Mouse (Mus musculus): ENCODE data around the gene Gse1.

Gse1 gene

GRCm38 (mm10) chr8:120542995-120543394, 314.7 kb downstream of the Gse1 start:
- peak; percentile 48 to 62 for DNase-seq

DNA sequence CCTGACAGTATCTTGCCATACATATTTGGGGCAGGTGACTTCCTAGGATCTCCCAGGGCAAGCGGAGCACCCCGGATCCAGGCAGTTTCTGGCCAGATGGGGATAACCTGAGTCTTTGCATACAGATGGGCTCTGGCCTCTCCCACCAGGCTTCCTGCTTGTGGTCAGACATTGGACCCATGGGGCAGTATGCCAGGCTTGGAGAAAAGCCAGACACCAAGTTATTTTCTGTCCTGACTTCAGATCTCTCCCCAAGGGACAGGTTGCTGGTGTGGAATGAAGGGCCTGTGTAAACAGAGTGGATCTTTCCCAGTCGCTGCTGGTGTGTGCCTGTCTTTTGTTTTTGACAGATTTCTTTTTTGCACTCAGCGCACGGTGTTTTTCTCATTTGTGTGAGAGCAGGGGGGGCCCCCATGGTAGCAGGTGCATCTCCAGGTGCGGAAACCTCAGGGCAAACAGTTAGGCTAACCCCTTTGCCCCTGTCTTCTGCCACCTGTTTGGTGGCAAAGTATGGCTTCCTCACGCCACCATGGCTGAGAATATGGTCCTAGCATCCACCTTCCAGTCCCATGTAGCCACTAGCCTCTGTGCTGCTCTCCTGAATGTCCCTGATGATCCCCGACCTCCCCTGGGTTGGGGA, 315.3 kb downstream of the Gse1 start:
- DNase-seq: peak; percentile 72 to 83

DNA sequence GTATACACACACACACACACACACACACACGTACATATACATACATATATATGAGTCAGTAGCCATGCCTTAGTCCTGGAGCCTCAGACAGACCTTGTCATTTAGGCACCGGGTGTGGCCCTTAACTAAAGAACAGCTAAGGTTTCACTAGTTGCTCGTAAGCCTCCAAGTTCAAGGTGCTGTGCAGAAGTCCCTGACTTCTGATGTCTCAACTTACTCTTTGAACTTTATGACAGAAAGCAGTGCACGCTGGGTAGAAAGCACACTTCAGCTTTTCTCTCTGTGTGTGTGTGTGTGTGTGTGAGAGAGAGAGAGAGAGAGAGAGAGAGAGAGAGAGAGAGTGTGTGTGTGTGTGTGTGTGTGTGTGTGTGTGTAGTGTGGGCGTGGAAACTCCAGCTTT, 315.9 kb downstream of the Gse1 start:
- peak; percentile 42 to 65 for DNase-seq

DNA sequence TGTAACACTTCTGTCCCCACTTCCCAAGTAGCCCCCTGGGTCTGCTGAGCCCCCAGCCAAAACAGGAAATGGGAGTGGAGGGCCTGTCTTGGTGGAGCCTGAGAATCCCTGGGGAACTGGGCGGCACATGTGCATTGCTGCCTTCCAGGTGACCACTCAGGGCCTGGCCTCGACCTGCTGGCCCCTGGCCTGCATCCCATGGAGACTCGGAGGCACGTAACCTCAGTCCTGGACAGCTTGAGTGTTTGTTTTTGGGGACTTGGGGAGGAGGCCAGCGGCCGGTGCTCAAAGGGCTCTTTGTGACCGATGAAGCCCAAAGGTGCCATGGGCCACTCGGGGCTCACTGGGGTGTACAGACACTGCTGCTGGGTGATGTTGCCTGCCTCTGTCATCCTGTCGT, 319.3 kb downstream of the Gse1 start:
- DNase-seq: no peak

GRCm38 (mm10) chr8:120548313-120548761, 320.1 kb downstream of the Gse1 start:
- DNase-seq: no peak

GRCm38 (mm10) chr8:120549321-120549921, 321.2 kb downstream of the Gse1 start:
- no peak for DNase-seq

GRCm38 (mm10) chr8:120549922-120550321, 321.7 kb downstream of the Gse1 start:
- DNase-seq: no peak

- DNase-seq: no peak
These were observed 322.2 kb downstream of the Gse1 start for GRCm38 (mm10) chr8:120550430-120550829.

DNA sequence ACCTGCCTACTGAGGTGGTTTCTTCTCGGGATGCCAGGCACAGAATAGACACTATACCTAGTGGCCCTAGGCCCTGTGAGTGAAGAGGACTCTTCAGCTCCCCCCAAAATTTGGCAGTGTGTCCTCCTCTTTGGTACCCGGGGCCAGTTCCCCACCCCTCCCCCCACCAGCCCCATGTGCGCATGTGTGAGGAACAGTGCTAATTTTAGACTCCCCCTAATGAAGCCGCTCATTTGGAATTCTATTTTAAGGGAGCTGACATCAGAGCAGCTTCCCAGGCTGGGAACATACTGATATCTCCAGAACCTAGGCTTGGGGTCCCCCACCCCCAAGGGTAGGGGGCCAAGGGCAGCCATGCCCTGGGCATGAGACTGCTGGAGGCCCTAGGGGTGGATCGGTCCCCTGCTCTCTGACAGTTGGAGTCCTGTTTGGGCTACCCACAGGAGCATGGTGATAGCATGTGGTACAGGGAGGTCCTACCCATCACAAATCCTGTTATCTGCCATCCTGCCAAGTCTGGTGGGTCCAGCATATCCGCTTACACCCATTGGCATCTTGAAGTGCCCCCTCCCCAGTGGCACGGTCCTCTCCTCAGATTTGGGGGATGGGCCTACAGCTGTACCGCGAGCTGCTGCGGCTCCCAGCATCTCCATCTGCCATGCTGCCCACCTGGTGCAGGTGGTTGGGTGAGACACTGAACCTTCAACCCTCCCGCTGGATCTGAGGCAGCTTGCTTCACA, 322.9 kb downstream of the Gse1 start:
- DNase-seq: peak in 1 of 2 experiments; percentile 49

DNA sequence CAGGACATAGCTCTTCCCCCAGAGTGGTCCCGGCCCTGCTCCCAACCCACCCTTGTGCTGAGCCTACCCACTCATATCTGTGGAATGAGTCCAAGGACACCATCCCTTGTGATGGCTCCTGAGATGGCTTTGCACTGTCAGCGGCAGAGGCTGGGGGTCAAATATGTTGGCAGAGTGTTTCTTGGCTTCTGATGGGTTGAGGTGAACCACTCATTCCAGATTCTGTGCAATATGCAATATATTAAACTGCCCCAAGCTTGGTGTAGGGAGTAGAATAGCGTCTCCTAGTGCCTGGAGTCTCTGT, 323.4 kb downstream of the Gse1 start:
- DNase-seq: no peak

- peak in 1 of 2 experiments; percentile 34 for DNase-seq
These were observed 324.3 kb downstream of the Gse1 start for GRCm38 (mm10) chr8:120552509-120552908.

DNA sequence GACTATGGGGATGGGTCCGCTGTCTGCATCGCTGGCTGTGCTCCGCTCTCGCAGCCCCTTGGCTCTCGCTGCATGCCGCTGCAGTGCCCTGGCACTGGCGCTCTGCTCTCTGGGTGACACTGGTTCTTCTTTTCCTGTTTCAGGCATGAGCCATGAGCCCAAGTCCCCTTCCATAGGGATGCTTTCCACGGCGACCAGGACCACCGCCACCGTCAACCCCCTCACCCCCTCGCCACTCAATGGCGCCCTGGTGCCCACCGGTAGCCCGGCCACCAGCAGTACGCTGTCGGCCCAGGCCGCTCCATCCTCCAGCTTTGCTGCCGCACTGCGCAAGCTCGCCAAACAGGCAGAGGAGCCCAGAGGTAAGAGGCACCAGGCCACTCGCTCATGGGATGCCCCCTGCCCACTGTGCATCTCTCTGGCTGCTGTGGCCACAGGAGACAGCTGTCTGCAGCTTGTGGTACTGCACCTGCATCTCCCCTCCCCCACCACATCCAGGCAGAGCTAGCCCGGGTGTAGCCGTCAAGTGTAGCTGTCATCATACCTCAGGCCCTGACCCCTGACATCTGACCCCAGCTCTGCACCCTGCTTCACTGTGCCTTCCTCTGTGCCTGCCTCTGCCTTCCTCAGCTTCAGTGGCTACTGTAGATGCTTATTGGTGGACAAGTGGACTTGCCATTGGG, 325.3 kb downstream of the Gse1 start:
- peak; percentile 69 to 81 for DNase-seq

DNA sequence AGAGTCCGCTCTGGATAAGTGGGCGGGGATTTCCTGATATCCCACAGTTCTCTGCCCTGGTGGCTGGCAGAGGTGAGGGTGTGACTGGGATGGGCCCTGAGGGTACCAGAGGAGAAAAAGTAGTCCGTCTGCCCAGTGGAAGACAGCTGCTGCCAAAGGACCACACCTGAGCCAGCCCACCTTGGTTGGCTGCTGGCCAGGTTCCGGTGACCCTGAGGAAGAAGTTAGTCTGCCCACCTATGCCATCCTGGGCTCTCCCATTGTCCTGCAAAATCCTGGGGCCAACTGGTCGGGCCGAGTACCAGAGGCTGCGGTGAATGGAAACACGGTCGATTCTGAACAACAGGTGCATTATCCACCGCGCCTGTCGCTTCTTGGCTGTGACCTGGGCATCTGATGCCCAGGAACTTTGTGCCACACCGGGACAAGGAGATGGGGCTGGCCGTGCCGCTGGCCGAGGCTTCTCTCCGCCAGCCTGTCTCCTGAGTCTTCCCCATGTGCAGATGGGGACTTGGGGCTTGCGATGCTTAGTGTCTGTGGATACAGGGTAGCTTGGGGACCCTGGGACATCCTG, 326.3 kb downstream of the Gse1 start:
- DNase-seq: peak in 1 of 2 experiments; percentile 19

DNA sequence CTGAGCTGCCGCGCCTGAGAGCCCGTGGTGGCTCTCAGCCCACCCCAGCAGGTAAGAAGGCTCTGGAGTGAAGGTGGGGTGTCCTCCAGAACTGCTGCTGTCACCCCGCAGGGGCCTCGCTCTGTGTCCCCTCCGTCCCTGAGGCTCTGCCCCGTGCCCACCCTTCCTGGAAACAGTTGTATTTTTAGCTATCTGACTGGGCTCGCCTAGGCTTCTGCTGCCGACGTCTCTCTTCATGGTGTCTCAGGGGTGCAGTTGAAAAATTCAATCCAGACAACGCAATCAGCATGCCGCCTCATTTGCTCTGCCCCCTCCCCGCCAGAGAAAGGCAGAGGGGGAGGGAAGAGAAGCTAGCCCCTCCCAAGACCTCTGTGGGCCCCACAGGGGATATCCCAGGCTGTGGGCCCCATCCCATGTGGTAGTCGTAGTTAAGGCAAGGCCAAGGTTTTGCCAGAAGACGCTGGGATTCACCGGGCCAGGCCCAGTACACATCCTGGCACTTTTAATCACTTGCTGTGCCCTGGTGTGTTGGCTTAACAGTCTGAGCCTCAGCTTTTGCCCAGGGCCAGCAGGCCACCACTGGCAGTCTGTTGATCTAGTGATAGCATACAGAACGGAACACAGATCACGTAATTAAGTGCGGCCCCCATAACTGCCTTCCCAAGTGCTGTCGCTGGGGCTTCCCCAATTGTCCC, 328.1 kb downstream of the Gse1 start:
- peak in 1 of 2 experiments; percentile 27 for DNase-seq

- peak; percentile 50 to 71 for DNase-seq
These were observed 329.1 kb downstream of the Gse1 start for GRCm38 (mm10) chr8:120557170-120557965.

GRCm38 (mm10) chr8:120558162-120558561, 329.9 kb downstream of the Gse1 start:
- peak in 1 of 2 experiments; percentile 38 for DNase-seq

DNA sequence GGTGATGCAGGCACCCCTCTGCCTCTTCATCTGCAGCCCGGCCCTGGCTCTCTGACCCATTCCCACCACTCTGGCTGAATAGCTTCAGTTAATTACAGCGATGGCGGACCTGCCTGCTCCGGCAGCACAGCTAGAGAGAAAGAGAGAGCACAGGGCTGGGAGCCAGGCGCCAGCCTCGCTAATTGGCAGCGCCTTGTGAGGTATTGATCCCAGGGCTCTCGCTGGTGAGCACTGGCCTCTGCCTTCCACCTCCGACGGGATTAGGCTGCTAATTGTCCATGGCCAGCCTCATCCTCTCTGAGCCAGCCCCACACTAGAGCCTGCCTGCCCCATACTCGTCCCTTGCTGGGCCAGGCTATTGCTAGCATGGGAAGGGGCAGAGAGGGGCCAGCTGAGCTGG, 331.4 kb downstream of the Gse1 start:
- no peak for DNase-seq

- no peak for DNase-seq
These were observed 332.3 kb downstream of the Gse1 start for GRCm38 (mm10) chr8:120560535-120560934.

DNA sequence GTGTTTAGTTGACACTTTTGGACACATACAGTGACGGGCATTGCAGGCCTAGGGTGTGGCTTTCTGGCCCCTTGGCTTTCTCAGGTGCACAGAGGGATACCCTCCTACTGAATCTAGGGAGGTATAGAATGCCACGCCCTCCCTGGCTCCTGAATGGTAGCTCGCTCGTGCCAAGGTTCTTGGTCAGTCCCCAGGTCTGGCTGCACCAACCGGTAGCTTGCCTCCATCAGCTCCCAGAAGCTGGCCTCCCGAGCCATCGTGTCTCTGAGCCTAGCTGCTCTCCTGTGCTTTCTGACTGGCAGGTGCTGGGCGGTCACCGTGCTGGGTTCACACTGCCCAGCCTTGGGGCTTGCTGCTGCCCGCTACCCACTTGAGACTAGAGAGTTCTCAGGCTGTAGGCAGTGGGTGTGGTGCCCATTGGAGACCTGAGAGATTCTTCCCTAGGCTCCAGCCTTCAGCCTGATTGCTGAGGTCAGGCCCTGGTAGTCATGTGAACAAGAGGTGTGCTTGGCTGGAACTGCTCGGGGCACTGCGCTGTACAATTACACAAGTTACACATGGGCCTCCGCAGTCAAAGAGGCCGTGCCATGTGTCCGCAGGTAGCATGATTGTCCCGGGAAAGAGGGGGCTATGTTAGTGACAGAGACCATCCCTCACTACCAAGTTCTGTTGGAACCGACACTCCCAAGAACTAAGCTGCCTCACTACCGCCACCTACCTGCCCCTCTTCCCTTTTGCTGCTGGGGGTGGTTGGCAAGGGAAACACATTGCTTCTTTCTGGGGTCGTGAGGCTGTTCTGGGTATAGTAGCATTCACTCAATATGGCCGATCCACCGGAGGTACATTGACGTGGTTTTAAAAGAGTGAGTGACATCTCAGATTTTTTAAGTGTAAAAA, 333.5 kb downstream of the Gse1 start:
- DNase-seq: peak; percentile 69 to 70

DNA sequence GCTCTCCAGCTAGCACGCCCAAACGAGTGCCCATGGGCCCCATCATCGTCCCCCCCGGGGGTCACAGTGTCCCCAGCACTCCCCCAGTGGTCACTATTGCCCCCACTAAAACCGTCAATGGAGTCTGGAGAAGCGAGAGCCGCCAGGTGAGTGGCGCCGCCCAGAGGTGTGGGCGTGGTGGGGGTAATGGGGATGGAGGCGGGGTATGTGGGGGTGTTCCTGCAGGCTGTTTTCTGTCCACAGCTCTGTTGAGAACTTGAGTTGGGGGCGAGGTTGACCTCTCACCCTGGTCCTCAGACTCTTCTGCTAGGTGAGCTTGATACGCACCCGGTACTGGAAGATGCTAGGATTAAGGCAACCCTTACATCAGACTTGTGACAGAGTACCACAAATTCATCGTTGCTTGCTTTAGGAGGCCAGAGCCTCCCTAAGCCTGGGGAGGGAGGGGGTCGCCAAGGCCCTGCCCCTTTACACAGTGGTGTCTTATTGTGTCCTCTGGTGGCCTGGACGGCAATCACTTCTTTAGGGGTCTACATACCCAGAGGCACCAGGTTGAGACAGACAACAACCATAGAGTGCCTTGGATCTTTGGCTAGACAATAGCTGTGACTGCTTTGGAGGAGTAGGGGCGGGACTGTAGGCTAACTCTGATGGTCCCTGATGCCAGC, 334.6 kb downstream of the Gse1 start:
- no peak for DNase-seq

Data from thymus, postnatal 36 days (tissue).